Mouse (Mus musculus) spleen, embryonic (tissue): ENCODE results near the gene Ldb2.

ENCODE experiments used
- CTCF ChIA-PET: fragments of 350-600 bp; sonication (Branson Sonifier 250); formaldehyde crosslinking; loops from one replicate; lab custom pipeline; 2022; lab: Charles Lee

Gene Ldb2

DNA sequence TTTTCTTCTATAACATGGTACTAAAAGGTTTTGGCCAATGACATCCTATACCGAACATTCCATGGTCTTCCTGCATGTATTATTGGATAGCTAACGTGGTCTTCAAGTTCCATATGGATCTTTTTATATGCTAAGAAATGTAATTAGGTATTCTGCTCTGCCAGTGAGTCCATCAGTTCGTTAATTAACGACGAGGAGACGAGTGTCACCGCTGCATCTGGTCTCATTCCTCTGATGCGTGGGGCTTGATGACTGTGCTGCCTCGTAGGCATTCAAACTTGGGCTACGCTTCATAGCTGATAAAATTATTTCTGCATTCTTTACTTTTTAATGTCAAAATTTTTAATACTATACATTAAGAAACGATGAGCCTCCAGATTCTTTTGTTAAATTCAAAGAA lies 251.0 kb downstream of the Ldb2 start:
- CTCF ChIA-PET, result no interaction called here

DNA sequence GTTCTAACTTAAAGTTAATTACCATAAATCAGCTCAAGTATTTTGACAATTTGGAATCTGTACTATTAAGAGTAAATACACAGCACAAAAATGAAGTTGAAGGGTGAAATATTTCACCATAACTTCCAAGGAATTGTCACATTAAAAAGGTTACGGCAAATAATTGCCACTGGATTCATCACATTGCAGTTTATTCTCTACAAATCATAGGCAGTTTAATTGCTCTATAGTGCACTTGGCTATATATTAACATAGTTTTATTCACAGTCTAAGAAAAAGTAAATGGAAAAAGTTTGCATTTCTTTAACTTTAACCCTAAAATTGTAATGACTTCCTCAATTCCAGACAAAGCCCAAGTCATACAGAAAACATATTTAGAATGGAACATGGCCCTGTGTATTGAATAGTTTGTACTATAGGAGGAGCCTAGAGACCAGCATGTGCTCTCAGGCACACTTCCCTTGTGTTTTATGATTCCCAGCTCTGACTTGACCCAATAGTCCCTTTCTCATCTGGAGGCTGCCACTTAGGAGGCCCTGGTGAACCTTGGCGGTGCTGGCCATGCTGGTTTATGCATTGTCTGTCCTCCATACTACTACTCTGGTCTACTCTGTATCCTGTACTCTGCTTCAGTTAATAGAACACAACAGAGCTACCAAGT lies 255.9 kb downstream of the Ldb2 start:
- CTCF ChIA-PET, result no interaction called here

DNA sequence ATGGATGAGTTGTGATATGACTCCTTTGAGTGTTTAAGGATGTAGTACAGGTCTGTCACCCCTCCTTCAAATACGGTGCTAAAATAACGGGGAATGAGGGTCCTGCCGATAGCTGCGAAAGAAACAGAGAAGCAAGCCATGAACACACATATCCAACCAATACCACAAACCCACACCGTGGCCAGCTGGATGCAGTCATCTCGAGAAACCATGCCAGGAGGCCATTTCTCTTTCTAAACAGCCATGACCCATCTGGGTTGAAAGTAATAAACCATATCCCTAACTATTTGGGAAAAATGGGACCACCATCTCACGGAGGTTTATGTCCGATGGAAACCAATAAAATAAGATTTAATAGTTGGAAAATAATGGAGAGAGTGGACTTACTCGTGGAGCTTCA lies 257.7 kb downstream of the Ldb2 start:
- CTCF ChIA-PET, result no interaction called here

DNA sequence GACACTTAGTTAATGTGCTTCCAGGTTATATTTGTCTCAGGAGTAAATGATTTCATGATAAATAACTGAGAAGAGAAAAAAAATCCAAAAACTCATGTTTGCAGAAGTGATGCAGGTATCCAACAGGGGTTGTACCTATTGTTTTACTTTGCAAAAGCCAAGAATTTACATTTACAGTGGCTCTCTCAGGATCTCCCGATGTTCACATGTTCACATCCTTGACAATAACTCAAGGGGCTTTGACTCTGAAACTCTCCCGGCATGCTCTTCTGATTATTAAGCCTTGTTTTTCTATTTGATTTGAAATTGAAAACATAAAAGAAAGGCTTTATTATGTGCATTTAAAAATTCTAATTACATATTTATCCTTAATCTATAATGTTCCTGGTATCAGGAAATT lies 260.8 kb downstream of the Ldb2 start:
- CTCF ChIA-PET, result no interaction called here

DNA sequence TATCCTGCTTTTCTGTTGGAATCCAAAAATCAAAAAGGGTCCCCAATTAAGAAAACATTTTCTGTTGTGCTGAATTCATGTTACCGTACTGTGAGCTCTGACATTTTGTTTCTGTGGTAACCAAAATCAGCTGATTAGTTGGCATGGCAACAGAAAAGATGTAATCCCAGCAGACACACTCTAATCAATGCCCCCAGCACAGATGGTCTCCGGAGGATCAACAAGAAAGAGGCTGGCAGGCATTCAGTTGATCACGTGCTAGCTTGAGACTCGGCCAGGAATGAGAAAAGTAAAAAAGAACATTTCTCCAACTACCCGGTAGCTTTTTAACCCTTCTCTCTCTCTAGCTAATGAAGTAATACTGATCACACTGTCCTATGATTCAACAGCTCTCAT lies 261.5 kb downstream of the Ldb2 start:
- CTCF ChIA-PET, result no interaction called here

DNA sequence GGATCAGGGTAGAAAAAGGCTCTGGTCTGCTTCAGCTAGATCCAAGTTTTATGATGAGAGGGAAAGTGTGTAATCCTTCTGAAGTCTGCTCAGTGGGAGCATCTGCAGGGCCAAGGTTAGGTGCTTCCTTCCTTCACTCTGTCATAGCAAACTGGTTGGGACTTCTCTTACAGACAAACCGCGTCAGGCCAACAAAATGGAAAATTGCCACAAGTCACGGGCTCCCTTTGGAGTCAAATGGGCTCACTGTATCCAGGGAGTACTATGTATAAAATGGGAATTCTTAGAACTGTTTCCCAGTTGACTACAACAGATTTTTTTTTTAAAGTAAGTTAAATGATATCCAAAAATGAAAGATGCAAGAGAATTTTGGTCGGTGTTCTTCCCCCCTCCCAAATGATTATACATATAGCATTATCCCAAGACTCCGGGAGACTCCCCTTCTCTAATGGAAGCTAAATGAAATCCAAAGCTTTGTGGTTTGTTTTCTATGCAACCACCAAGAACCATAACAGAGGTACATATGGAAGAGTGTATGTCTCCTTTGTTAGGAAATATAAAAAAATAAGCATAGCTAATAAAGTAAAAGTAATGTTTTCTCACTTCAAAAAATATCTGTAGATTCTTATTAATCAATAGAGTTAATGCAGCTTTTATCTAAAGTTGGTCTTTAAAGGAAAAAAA lies 262.0 kb downstream of the Ldb2 start:
- CTCF ChIA-PET, result interaction anchor here (0.6 kb wide), 1 partner anchor 561 kb away, joined by 7 read pairs; no protein-coding TSS in a partner anchor

DNA sequence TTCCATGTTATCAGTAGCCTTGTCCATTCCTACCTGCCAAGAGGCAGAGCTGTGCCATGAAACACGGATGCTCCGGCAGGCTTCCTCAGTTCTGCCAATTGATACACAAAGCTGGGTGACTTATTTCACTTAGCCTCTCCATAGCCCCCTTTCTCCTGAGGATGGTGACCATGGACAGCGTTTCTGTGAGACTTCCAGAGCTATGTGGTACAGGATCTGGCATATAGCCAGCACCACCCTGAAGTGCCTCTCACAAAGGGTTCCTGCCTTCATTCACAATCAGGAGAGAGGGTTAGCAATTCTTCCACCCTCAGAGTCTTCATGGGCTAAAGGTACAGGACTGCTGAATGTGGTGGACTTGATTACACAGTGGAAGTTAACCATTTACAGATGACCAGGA lies 270.0 kb downstream of the Ldb2 start:
- CTCF ChIA-PET, result no interaction called here

DNA sequence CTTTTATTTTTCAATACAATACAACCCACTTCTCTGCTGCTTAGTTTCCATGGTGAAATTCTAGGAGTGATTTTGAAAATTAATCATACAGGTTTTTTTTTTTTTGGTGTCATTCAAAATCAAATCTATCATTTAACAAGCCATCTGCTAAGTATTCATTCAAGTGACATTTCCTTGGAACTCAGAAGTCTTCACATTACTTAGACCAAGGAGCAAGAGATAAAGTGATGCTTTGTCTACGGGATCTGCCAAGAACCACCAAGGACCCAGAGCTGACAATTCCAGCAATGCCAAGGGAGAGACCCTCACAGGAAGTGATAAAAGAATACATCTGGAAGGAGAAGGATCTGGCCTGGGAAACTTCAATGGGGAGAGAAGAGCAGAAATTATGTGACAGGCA lies 270.5 kb downstream of the Ldb2 start:
- CTCF ChIA-PET, result no interaction called here

DNA sequence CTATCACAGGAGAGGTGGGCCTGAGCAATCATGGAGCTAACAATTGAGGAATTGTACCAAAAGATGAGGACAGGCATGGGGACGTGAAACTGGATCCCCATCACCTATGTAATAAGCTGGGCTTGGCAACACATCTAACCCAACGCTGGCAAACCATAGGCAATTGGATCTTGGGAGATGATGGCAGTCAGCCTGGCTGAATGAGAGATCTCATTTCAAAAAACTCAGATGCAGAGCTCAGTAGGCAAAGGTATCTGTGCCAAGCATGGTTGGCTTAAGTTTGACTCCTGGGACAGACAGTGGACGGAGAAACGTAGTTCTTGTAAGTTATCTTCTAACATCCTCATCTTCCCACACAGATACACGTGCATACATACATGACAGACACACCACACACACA lies 294.3 kb downstream of the Ldb2 start:
- CTCF ChIA-PET, result no interaction called here

DNA sequence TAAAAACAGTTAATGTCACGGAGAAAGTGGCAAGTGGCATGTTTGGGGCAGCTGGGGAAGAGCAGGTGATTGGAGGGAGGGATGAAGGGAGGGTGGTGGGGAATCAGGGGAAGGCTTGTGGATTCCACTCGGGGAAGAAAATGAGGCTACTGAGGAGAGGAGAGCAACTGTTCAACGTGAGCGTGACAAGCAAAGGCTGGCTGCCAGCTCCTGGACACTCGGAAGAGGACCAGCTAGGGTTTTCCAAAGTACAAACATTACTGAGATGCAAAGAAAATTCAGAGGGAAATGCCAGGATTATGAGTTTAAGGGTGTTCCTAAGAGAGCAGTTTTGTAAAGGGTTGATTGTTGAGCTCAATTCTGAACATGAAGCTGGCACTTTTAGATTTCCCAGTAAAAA lies 294.7 kb downstream of the Ldb2 start:
- CTCF ChIA-PET, result no interaction called here

DNA sequence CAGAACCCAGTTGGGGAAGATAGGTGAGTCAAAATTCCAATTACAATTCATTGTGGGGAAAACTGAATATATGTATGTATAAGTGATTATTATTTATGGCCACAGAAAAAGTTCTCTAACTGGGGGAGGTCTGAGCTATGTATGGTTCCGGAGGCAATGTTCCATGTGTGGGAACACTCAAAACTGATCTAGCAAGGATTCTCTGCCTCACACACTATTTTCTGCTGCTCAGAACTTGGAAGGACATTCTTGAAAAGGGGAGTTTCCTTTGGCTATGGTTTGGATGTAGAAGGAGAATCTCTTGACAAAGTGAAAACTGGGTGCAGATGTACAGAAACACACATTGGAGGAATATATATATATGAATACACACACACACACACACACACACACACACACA lies 301.3 kb downstream of the Ldb2 start:
- CTCF ChIA-PET, result no interaction called here

DNA sequence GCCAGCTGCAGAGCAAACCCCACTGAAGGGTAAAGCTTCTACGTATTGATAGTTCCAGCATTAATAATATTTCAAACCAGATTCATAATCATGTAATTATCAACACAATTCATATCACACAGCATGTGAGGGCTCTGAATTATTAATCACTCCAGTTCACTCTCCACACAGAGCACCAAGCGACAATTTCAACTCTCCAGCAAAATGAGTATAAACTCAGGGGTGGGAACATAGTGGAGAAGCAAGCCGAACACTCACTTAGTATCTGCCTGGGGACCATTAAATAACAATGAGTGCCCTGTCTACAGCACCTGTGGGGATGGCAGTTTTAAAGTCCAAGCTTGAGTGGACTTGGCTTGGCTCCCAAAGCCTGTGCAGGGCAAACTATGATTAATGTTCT lies 302.6 kb downstream of the Ldb2 start:
- CTCF ChIA-PET, result no interaction called here

DNA sequence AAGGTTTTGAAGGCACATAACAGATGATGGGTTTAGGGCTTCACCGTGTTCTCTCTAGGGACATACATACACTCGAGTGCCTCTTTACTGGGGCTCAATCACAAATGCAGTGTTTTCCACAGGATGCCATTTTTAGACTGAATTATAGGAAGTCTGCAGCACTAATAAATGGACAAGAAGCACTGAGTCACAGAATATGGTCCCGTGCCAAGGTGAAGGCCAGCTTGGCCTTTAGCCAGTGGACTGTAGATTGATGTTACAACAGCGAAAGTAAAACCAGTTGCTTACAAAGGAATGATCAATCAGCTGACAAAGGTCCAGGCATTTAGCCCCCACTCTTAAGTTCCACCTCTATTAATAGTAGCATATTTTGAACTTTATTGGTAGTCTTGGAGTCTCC lies 304.4 kb downstream of the Ldb2 start:
- CTCF ChIA-PET, result no interaction called here

DNA sequence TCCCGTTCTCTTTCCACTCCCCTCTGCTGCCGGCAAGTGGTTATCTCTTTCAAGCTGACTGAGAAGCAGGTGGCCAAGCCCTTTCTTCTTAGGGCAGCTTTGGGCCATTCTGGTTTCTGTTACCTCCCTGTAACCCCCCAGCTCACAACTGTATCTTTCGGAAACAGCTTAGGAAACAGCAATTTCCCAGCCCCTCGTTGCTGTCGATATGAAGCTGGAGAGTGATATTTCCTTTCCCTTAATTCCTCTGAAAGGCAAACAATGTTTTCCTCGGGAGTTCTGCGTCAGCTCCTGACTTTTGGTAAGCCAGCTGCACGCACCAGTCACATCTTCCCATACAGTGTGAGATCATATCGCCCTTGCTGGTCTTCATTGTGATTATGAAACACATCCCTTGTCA lies 305.3 kb downstream of the Ldb2 start:
- CTCF ChIA-PET, result no interaction called here

DNA sequence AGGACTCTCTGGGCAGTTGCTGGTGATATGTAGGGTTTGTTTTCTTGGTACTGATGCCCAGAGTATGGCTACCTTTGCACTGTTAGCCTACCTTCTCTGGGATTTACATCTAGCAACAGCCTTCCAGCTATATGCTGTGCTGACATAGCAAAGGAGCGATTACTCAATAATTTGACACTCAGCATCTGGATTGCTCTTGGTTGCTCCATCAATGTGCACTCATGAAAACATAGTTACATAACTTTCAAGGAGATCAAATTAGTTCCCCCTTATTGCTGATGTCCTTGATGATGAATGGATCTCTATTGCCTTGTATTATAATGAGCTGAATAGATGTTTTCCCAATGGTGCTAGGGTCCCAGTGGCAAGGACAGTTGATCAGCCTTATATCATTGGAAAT lies 308.0 kb downstream of the Ldb2 start:
- CTCF ChIA-PET, result no interaction called here

DNA sequence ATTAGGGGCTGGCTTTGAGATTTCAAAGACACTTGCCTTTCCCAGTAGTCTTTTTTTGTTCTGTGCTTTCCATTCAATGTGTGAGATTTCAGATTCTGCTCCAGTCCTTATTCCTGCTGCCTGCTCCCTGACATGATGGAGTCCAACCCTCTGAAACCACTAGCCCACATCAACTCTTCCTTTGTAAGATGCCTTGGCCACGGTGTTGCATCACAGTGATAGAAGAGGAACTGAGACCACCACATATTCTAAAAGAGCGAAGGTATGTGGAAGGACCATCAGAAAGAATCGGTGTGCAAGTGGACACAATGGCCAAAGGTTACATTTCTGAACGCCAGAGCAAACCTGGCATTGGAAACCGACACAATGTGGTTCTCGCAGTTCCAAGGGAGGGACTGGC lies 309.0 kb downstream of the Ldb2 start:
- CTCF ChIA-PET, result no interaction called here

DNA sequence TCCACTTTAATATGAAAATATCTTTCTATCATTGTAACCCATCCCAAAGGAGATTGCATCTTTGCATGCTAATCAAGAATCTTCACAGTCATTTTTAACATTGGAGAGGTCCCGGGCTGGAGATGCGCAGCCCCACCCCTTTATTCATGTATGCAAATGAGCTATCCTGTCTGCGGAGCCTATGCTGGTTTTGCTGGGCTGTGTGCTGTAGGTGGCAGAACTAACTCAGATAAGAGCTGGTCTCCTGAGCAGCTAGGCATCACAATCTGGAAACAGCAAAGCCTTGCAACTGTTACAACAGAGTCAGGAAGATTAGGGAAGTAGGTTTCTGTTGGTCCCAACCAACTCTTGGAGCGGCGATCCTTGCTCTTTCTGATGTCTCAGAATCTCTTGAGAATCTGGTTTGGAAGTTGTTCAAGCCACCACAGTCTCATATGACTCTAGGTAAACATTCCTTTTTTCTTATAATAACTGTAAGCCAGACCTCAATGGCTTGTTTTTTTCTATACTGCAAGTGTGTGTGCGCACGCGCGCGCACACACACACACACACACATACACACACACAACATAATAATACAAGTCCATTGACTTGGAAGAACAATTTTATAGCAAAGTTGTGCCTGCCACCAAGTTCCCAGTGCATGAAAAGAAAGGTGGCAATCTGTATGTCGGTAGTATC lies 315.9 kb downstream of the Ldb2 start:
- CTCF ChIA-PET, result no interaction called here

DNA sequence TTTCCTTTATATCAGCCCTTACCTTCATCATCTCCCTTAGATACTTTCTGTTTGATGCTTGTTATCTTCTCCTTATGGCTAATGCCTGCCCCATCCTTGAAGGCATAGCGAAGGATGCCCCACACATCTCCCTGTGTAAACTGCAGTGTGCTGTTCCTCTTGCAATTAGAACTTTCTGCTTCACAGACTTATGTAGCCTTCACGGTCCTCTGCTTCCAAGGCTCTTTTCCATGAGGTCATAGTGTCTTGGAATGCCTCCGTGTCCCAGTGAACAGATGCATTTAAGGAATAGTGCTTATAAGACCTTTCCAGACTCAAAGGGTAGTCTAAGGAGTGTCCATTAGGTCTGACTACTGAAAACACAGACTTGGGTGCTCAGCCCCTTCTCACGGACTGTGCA lies 318.1 kb downstream of the Ldb2 start:
- CTCF ChIA-PET, result no interaction called here

DNA sequence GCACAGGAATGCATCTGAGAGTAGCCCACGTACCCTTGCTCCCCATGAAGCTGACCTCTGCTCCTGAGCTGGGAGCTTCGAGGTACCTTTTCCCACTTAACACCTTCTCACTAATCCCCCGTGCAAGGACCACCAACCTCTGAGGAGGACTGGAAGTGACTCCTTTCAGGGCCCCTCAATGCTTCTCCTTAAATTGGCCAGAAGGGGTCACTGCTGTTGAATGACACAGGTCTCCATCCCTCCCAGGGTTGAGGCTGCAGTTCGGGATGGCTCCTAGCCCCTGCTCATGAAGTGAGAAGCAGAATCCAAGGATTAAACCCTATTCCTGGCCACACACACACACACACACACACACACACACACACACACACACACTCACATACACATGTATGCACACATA lies 323.1 kb downstream of the Ldb2 start:
- CTCF ChIA-PET, result no interaction called here

DNA sequence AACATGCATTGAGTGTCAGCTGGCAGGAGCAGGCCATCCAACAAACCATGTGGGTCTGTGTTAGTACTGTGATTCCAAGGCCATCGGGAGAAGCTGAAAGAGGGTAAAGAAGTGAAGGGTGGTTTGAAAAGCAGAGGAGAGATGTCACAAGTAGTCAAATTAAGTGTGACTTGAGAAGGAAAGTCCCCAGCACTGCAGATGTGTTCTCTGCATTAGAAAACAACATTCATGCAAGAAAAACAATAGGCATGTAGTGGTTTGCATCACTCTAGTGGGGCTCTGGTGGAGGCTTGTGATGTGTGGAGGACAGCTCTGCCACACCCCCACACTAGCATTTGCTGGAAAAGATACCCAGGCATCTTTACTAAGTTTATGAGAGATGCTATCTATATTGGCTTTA lies 323.9 kb downstream of the Ldb2 start:
- CTCF ChIA-PET, result no interaction called here

DNA sequence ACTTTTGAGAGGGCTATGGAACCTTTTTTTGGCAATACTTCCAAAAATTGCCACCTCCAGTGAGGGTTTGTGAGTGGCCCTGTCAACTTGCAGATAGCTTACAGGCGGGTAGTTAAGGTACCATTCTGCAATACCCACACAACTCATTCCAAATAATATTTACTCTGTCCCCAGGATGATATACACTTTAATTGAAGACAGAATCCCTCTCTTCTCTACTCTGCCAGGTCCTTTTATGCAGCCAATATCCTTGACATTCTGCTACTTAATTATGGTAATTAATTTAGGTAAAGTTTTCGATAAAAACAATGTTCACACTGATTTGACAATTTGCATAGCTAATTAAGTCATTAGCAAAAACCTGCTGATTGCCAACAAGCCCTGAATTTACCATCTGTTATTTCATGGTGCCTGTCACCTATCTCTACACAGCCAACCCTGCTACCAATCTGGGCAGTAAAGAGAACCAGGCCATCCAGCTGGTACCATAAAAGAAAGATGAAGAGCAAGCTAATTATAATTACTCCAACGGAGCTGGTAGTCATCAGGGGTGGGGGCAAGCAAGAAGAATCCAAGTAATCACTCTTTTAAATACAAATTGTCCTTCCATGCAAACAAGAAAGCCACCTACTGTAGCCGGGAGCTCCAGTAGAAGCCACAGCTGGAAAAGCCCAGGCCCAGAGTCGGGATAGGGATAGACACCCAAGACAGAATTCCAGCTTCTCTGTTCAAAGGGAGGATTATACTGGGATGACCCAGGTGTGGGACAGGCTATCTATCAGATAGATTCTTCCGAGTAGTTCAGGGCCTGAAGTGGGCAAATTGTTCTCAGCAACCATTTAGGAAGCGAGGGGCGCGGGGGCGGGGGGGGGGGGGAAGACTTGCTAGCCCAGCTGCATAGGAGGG lies 325.4 kb downstream of the Ldb2 start:
- CTCF ChIA-PET, result no interaction called here

DNA sequence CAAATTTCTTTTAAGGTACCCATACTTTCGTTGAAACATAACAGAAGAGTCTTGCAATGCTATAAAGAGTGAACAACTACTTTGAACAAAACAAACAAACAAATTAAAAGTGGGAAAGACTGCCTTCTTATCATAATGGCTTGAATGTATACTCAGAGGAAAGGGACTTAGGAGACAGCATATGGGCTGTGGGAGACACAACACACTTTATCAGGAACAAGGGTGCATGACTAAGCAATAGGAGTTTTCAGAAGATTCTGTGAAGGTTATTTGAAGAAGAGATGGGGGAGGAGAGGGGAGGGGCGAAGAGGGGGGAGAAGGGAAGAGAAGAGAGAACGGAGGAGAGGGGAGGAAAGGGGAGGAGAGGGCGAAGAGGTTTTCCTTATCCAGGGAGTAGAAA lies 334.2 kb downstream of the Ldb2 start:
- CTCF ChIA-PET, result no interaction called here
